Mouse (Mus musculus) retina, postnatal 7 days (tissue): ENCODE results near the gene S100a11.
"Not testable (repeated sequence)": the region's sequence is repeated elsewhere in the genome, so short reads cannot be mapped to it uniquely, and the experiment has no call there.

Experiments used
- DNase-seq: peaks from one replicate; pipeline ENCODE4 v3.0.0-alpha.2; 2012; ENCODE audit warnings: low read depth, low spot score

Gene S100a11

GRCm38 (mm10) chr3:93521462-93522057, 1.3 kb downstream of the S100a11 start:
- no peak for DNase-seq

- DNase-seq, result no peak
Measured at GRCm38 (mm10) chr3:93522611-93523010, 2.3 kb downstream of the S100a11 start.

GRCm38 (mm10) chr3:93527300-93527699, 7.0 kb downstream of the S100a11 start:
- DNase-seq, result no peak

GRCm38 (mm10) chr3:93528807-93529206, 8.5 kb downstream of the S100a11 start:
- no peak for DNase-seq

- no peak for DNase-seq
Measured at GRCm38 (mm10) chr3:93537068-93537576, 16.8 kb downstream of the S100a11 start.

GRCm38 (mm10) chr3:93538486-93538885, 18.2 kb downstream of the S100a11 start:
- no peak for DNase-seq

GRCm38 (mm10) chr3:93541501-93541900, 21.2 kb downstream of the S100a11 start:
- DNase-seq, result no peak

GRCm38 (mm10) chr3:93544170-93544569, 23.9 kb downstream of the S100a11 start:
- DNase-seq, result not testable (repeated sequence)

GRCm38 (mm10) chr3:93547099-93547648, 26.9 kb downstream of the S100a11 start:
- peak; percentile 52 for DNase-seq

- DNase-seq, result no peak
Measured at GRCm38 (mm10) chr3:93547749-93548540, 27.7 kb downstream of the S100a11 start.

GRCm38 (mm10) chr3:93548541-93549266, 28.4 kb downstream of the S100a11 start:
- no peak for DNase-seq

GRCm38 (mm10) chr3:93549986-93550385, 29.7 kb downstream of the S100a11 start:
- DNase-seq, result no peak

GRCm38 (mm10) chr3:93551950-93552901, 31.9 kb downstream of the S100a11 start:
- no peak for DNase-seq

- no peak for DNase-seq
Measured at GRCm38 (mm10) chr3:93553311-93553710, 33.0 kb downstream of the S100a11 start.

- no peak for DNase-seq
Measured at GRCm38 (mm10) chr3:93553765-93554378, 33.6 kb downstream of the S100a11 start.

- no peak for DNase-seq
Measured at GRCm38 (mm10) chr3:93554379-93554980, 34.2 kb downstream of the S100a11 start.

GRCm38 (mm10) chr3:93554981-93555877, 34.9 kb downstream of the S100a11 start, which contains the start of gene S100a10:
Gene S100a10, plus strand, starts transcription at chr3:93555080.
- DNase-seq, result no peak

GRCm38 (mm10) chr3:93555878-93556254, 35.6 kb downstream of the S100a11 start:
- DNase-seq, result no peak

- no peak for DNase-seq
Measured at GRCm38 (mm10) chr3:93556599-93556998, 36.3 kb downstream of the S100a11 start.
